Mouse (Mus musculus) myocyte (in vitro differentiated cells): Measurements from ENCODE around the gene Snai1.

Source experiments
- CEBPB ChIP-seq: IDR thresholded peaks from 2 replicates; pipeline ENCODE4 v1.6.1; 2011; ENCODE audit warnings: mild to moderate bottlenecking, moderate library complexity; ENCODE audit not compliant: poor library complexity, insufficient read depth, severe bottlenecking
- E2F4 ChIP-seq: IDR thresholded peaks from one replicate; pipeline ENCODE4 v1.6.1; 2011; ENCODE audit warnings: mild to moderate bottlenecking, control low read depth, moderate library complexity; ENCODE audit not compliant: insufficient read depth
- MAX ChIP-seq: IDR thresholded peaks from one replicate; pipeline ENCODE4 v1.6.1; 2011; ENCODE audit warnings: low read depth, mild to moderate bottlenecking, control low read depth
- MYOD1 ChIP-seq, 3 experiments: IDR thresholded peaks; one replicate each; pipeline ENCODE4 v1.6.1; 2011; ENCODE audit warnings: control low read depth in 2 of 3, low read depth in 2 of 3, mild to moderate bottlenecking in 2 of 3, moderate library complexity in 1 of 3; ENCODE audit not compliant: insufficient read length in 2 of 3, control insufficient read depth in 1 of 3
- MYOG ChIP-seq, 3 experiments: IDR thresholded peaks; one replicate each; pipeline ENCODE4 v1.6.1; 2011; ENCODE audit warnings: control low read depth in 2 of 3, low read depth in 2 of 3, mild to moderate bottlenecking in 2 of 3; ENCODE audit not compliant: insufficient read length in 2 of 3, control insufficient read depth in 1 of 3, insufficient read depth in 1 of 3
- POLR2A ChIP-seq: IDR thresholded peaks from one replicate; pipeline ENCODE4 v1.6.1; 2011; ENCODE audit warnings: low read depth, mild to moderate bottlenecking, control low read depth, moderate library complexity; ENCODE audit not compliant: insufficient read length
- POLR2AphosphoS2 ChIP-seq: IDR thresholded peaks from one replicate; pipeline ENCODE4 v1.6.1; 2011; ENCODE audit warnings: low read depth, control low read depth; ENCODE audit not compliant: insufficient read length
- REST ChIP-seq: IDR thresholded peaks from one replicate; pipeline ENCODE4 v1.6.1; 2011; ENCODE audit warnings: mild to moderate bottlenecking, control low read depth, moderate library complexity; ENCODE audit not compliant: insufficient read depth, insufficient read length
- SRF ChIP-seq: IDR thresholded peaks from one replicate; pipeline ENCODE4 v1.6.1; 2011; ENCODE audit warnings: low read depth; ENCODE audit not compliant: control insufficient read depth, insufficient read length
- TCF12 ChIP-seq: IDR thresholded peaks from one replicate; pipeline ENCODE4 v1.6.1; 2011; ENCODE audit warnings: mild to moderate bottlenecking, control low read depth; ENCODE audit not compliant: poor library complexity, insufficient read depth, severe bottlenecking
- TCF3 ChIP-seq: IDR thresholded peaks from one replicate; pipeline ENCODE4 v1.6.1; 2011; ENCODE audit warnings: low read depth, control low read depth; ENCODE audit not compliant: insufficient read length

- TF ChIP-seq POLR2A (no peak), REST (no peak), TCF12 (no peak), MAX (no peak), MYOD1 (IDR thresholded peaks at IDR 0.05; ENCODE audit: control insufficient read depth in 1 of 3, insufficient read length in 2 of 3, low read depth in 2 of 3) (no peak), MYOG (IDR thresholded peaks at IDR 0.05; ENCODE audit: control insufficient read depth in 1 of 3, insufficient read depth in 1 of 3, insufficient read length in 2 of 3, low read depth in 2 of 3) (no peak), CEBPB (no peak), E2F4 (no peak), POLR2AphosphoS2 (no peak), SRF (no peak), TCF3 (no peak)
Observed at GRCm38 (mm10) chr2:167551342-167551920, 13.4 kb downstream of the Snai1 start.
